Mouse (Mus musculus): Measurements from ENCODE around the gene Shtn1. TPM values are rescaled to one million over a fixed set of nuclear protein-coding genes. Genes with fewer than 3 reads are reported as not detected.
A peak's percentile ranks its signal among the peaks of the same experiment; 100 is the strongest.

Shtn1 gene
- polyA plus RNA-seq, 1 experiment from 2014 or later, result 48.3 TPM

DNA sequence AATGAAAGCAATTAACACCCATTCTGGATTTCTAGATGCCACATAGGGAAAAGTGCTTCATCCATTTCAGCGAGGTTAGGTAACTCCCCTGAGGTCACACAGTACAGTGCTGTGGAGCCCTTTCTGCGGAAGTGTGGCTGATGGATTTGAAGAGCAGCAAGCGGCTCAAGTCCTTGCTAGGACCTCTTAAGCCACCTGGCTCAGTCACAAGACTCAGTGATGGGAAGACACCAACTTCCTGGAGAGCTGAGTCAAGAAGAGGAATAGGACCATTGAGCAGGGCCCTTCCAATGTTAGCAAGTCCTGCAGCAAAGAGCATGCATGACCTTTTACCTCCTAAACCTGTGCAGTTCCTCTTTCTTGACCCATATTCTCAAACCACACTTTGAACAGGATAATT, 1.5 kb downstream of the Shtn1 start:
- Histone ChIP-seq H3K4me2 (ENCODE audit: low read length) (peak overlapping the region; percentile 95), H3K4me1 (ENCODE audit: control insufficient read depth, insufficient read depth, low read length) (peaks cover 18% of the 10 kb centered on the region), H3K4me3 (ENCODE audit: low read depth, low read length) (peak overlapping the region; percentile 73), H3K27me3 (replicated peaks; ENCODE audit: control insufficient read depth, insufficient read depth, low read length) (peaks cover 3% of the 10 kb centered on the region), H3K27ac (ENCODE audit: low read depth, low read length) (no peak overlapping the region), H3K9me3 (replicated peaks; ENCODE audit: control insufficient read depth, low read length) (no peaks in the 10 kb centered on the region), H3K9ac (ENCODE audit: low read length) (peak overlapping the region; percentile 83; the same call in 1 of the 2 replicates), H3K36me3 (ENCODE audit: control insufficient read depth, insufficient read depth, low read length) (no peaks in the 10 kb centered on the region)
- no peak for DNase-seq (ENCODE audit: low spot score)
- 60% methylated on average over 3 of the region's 3 CpGs for WGBS
- ATAC-seq, result no peak

DNA sequence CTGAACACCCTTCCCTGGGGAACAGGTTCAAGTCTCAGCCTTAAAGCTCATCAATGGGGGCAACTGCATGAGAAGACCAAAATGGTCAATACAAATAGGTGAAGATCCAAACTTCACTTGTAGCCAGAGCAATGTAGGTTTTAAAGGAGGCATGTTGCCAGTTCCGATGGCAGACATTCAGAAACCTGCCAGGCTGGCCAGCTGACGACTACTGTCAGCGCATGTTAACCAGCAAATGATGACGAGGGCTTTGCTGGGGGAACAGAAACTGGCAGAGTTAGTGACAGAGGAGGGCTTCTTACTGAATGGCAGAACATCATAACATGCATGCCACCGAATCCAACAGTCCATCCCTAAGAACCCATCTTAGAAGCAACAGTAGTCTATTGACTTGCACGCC, 2.9 kb downstream of the Shtn1 start:
- Histone ChIP-seq H3K4me2 (ENCODE audit: low read length) (peak overlapping the region; percentile 95), H3K9me3 (replicated peaks; ENCODE audit: control insufficient read depth, low read length) (no peaks in the 10 kb centered on the region), H3K36me3 (ENCODE audit: control insufficient read depth, insufficient read depth, low read length) (no peaks in the 10 kb centered on the region), H3K27me3 (replicated peaks; ENCODE audit: control insufficient read depth, insufficient read depth, low read length) (peaks cover 3% of the 10 kb centered on the region), H3K4me3 (ENCODE audit: low read depth, low read length) (peak overlapping the region; percentile 1; the same call in 1 of the 2 replicates), H3K27ac (ENCODE audit: low read depth, low read length) (no peak overlapping the region), H3K9ac (ENCODE audit: low read length) (no peak overlapping the region), H3K4me1 (ENCODE audit: control insufficient read depth, insufficient read depth, low read length) (peaks cover 18% of the 10 kb centered on the region)
- 51% methylated on average over 6 of the region's 6 CpGs for WGBS
- ATAC-seq, result no peak
- peak; percentile 61 for DNase-seq (ENCODE audit: low spot score)

DNA sequence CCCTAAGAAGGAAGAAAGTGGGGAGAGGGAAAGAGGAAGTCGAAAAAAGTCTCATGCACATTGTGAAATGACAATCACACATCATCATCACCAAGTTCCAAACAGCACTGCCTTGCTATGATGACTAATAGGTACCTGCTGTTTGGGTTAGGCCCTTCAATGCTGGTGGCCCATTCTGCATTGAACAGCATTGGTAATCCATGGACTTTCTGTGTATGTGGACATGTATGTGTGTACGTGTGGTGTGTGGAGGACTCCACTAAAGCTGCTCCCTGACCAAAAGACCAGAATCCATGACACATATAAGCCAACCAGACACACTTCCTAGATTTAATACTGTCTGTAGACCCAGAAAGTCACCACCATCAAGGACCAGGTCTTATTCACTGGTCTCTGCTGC, 3.9 kb downstream of the Shtn1 start:
- Histone ChIP-seq H3K4me3 (ENCODE audit: low read depth, low read length) (no peak overlapping the region), H3K9ac (ENCODE audit: low read length) (no peak overlapping the region), H3K4me2 (ENCODE audit: low read length) (no peak overlapping the region), H3K9me3 (replicated peaks; ENCODE audit: control insufficient read depth, low read length) (no peaks in the 10 kb centered on the region), H3K27ac (ENCODE audit: low read depth, low read length) (no peak overlapping the region), H3K27me3 (replicated peaks; ENCODE audit: control insufficient read depth, insufficient read depth, low read length) (peaks cover 3% of the 10 kb centered on the region), H3K4me1 (ENCODE audit: control insufficient read depth, insufficient read depth, low read length) (peaks cover 18% of the 10 kb centered on the region), H3K36me3 (ENCODE audit: control insufficient read depth, insufficient read depth, low read length) (no peaks in the 10 kb centered on the region)
- ATAC-seq, result no peak
- WGBS, result 92% methylated on average over 2 of the region's 2 CpGs
- no peak for DNase-seq (ENCODE audit: low spot score)

DNA sequence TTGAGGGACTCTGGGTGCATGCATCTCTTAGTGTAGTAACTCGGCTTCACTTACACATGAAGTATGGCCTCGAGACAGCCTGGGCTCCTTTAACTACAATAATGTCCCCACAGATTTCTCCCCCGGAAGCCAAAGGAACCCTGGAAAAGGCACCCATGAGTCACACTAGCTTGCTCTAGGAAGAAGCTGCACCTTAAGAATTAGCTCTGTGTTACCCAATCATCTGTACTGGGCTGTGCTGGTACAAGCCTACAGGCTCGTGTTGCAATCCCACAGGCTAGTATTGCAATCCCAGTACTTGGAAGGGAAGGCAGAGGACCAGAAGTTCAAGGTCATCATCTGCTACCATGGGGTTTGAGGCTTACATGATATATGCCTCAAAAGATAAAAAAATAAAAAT, 4.5 kb downstream of the Shtn1 start:
- DNase-seq (ENCODE audit: low spot score) (no peak), ATAC-seq (no peak)
- WGBS, result 86% methylated on average over 4 of the region's 4 CpGs

DNA sequence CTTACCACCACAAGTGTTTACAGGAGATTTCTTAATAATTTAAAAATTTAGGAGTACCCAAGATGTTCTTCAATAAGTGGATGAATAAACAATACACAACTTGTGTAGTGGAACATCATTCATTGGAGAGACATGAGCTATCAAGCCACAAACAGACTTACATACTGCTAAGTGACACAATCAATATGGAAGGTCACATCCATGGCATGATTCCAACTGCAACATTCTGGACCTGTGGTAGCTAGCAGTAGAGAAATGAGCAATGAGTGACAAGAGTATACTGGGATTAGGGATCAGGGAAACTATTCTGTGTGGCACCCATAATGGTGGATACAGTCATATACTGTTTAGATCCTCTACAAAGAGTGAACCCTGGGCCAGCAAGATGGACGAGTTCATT, 8.2 kb downstream of the Shtn1 start:
- H3K27me3 ChIP-seq (replicated peaks; ENCODE audit: control insufficient read depth, insufficient read depth, low read length), result no peaks in the 10 kb centered on the region
- no peak overlapping the region for H3K9ac ChIP-seq (ENCODE audit: low read length)
- no peak overlapping the region for H3K4me3 ChIP-seq (ENCODE audit: low read depth, low read length)
- ATAC-seq (no peak), DNase-seq (ENCODE audit: low spot score) (no peak)
- H3K4me1 ChIP-seq (ENCODE audit: control insufficient read depth, insufficient read depth, low read length), result peaks cover 7% of the 10 kb centered on the region; the same call in 1 of the 2 replicates
- H3K27ac ChIP-seq (ENCODE audit: low read depth, low read length), result no peak overlapping the region
- H3K36me3 ChIP-seq (ENCODE audit: control insufficient read depth, insufficient read depth, low read length), result no peaks in the 10 kb centered on the region
- no peak overlapping the region for H3K4me2 ChIP-seq (ENCODE audit: low read length)
- H3K9me3 ChIP-seq (replicated peaks; ENCODE audit: control insufficient read depth, low read length), result no peaks in the 10 kb centered on the region
- 79% methylated on average over 1 of the region's 1 CpGs for WGBS

More for the DNA sequence above, 4.5 kb downstream of the Shtn1 start:
- H3K27ac ChIP-seq (ENCODE audit: low read depth, low read length), result no peak overlapping the region
- no peak overlapping the region for H3K4me3 ChIP-seq (ENCODE audit: low read depth, low read length)
- H3K27me3 ChIP-seq (replicated peaks; ENCODE audit: control insufficient read depth, insufficient read depth, low read length), result peaks cover 3% of the 10 kb centered on the region; the same call in 1 of the 2 replicates
- H3K9ac ChIP-seq (ENCODE audit: low read length), result no peak overlapping the region
- H3K4me1 ChIP-seq (ENCODE audit: control insufficient read depth, insufficient read depth, low read length), result peaks cover 21% of the 10 kb centered on the region
- H3K4me2 ChIP-seq (ENCODE audit: low read length), result no peak overlapping the region
- H3K9me3 ChIP-seq (replicated peaks; ENCODE audit: control insufficient read depth, low read length), result no peaks in the 10 kb centered on the region
- H3K36me3 ChIP-seq (ENCODE audit: control insufficient read depth, insufficient read depth, low read length), result no peaks in the 10 kb centered on the region

DNA sequence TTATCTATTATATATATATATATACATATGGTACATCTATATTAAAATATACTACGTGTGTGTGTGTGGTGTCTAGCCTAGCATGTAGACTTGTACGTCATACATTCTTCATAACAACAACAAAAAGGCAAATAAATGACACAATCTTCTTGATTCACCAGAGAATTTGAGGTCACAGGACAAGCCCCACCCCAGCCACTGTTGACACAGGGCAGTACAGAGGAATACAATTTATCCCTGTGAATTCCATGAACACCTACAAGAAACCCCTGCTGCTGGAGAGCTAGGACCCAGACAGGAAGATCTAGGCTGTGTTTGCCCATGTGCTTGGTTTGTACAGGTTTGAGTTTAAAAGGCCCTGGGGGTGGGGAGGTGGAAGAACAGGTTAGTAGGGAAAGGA, 9.2 kb downstream of the Shtn1 start:
- no peak overlapping the region for H3K27ac ChIP-seq (ENCODE audit: low read depth, low read length)
- no peak overlapping the region for H3K9ac ChIP-seq (ENCODE audit: low read length)
- no peak overlapping the region for H3K4me2 ChIP-seq (ENCODE audit: low read length)
- DNase-seq (ENCODE audit: low spot score) (no peak), ATAC-seq (no peak)
- peaks cover 3% of the 10 kb centered on the region; the same call in 1 of the 2 replicates for H3K4me1 ChIP-seq (ENCODE audit: control insufficient read depth, insufficient read depth, low read length)
- no peaks in the 10 kb centered on the region for H3K36me3 ChIP-seq (ENCODE audit: control insufficient read depth, insufficient read depth, low read length)
- H3K4me3 ChIP-seq (ENCODE audit: low read depth, low read length), result no peak overlapping the region
- no peaks in the 10 kb centered on the region for H3K9me3 ChIP-seq (replicated peaks; ENCODE audit: control insufficient read depth, low read length)
- 97% methylated on average over 2 of the region's 2 CpGs for WGBS
- no peaks in the 10 kb centered on the region for H3K27me3 ChIP-seq (replicated peaks; ENCODE audit: control insufficient read depth, insufficient read depth, low read length)

DNA sequence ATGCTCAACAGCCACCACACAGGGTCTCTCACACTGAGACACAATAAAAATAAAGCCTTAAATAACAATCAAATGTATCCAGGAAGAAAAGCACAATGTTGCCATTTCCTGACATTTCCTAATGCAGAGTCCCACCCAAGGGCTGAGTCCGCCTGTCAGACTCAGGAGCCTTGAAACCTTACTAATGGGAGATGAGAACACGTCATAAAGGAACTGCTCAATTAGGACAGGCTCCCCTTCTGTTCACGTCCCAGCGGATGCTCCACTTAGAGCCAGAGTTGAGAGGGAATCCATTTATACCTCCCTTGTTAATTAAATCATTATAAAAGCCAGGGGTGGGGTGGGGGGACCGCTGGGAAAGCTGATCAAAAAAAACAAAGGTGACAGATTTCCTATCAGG, 9.8 kb downstream of the Shtn1 start:
- Histone ChIP-seq H3K27me3 (replicated peaks; ENCODE audit: control insufficient read depth, insufficient read depth, low read length) (no peaks in the 10 kb centered on the region), H3K4me3 (ENCODE audit: low read depth, low read length) (no peak overlapping the region), H3K9me3 (replicated peaks; ENCODE audit: control insufficient read depth, low read length) (no peaks in the 10 kb centered on the region), H3K27ac (ENCODE audit: low read depth, low read length) (no peak overlapping the region), H3K4me2 (ENCODE audit: low read length) (no peak overlapping the region), H3K36me3 (ENCODE audit: control insufficient read depth, insufficient read depth, low read length) (no peaks in the 10 kb centered on the region), H3K4me1 (ENCODE audit: control insufficient read depth, insufficient read depth, low read length) (peaks cover 3% of the 10 kb centered on the region; the same call in 1 of the 2 replicates), H3K9ac (ENCODE audit: low read length) (no peak overlapping the region)
- peak; percentile 46 for DNase-seq (ENCODE audit: low spot score)
- WGBS, result 33% methylated on average over 5 of the region's 5 CpGs
- ATAC-seq, result no peak

DNA sequence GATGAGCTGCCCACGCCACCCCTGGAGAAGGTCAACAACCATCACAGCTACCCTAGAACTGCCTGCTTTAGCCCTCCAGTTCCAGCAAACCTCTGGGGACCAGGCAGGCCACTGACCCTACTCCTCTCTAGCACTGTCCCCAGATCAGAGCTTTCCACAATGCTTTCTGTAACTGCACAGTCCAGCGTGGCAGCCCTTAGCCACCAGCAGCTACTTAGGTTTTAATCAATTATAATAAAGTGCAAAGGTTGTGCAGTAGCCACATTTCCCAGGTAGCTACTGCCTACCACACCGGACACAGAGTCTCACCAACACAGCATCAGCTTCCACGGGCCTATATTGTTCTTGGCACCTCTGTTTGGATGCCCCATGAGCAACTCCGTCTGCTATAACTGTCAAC, 11.3 kb downstream of the Shtn1 start:
- H3K4me3 ChIP-seq (ENCODE audit: low read depth, low read length), result no peak overlapping the region
- DNase-seq (ENCODE audit: low spot score) (no peak), ATAC-seq (no peak)
- peaks cover 3% of the 10 kb centered on the region; the same call in 1 of the 2 replicates for H3K4me1 ChIP-seq (ENCODE audit: control insufficient read depth, insufficient read depth, low read length)
- no peak overlapping the region for H3K9ac ChIP-seq (ENCODE audit: low read length)
- no peaks in the 10 kb centered on the region for H3K27me3 ChIP-seq (replicated peaks; ENCODE audit: control insufficient read depth, insufficient read depth, low read length)
- no peak overlapping the region for H3K27ac ChIP-seq (ENCODE audit: low read depth, low read length)
- no peaks in the 10 kb centered on the region for H3K9me3 ChIP-seq (replicated peaks; ENCODE audit: control insufficient read depth, low read length)
- H3K4me2 ChIP-seq (ENCODE audit: low read length), result no peak overlapping the region
- no peaks in the 10 kb centered on the region for H3K36me3 ChIP-seq (ENCODE audit: control insufficient read depth, insufficient read depth, low read length)
- WGBS, result 92% methylated on average over 5 of the region's 5 CpGs

DNA sequence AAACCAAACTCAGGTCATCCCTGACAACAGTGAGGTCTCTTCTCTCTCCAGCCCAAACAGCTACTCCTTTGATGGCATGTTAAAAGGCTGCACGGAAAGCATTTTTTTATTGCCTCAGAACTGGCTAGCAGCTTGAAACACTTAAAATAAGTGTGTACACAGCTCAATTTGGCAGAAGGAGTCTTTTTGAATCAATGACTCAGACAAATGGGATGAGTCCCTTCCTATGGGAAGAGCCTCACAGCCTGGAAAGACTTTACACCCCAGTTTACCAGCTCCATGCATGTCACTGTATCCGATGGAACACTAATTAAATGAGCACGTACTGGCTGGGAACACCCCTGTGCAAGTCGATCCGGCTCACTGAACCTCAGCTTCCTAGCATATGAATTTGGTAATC, 12.3 kb downstream of the Shtn1 start:
- H3K36me3 ChIP-seq (ENCODE audit: control insufficient read depth, insufficient read depth, low read length), result no peaks in the 10 kb centered on the region
- H3K9ac ChIP-seq (ENCODE audit: low read length), result no peak overlapping the region
- 88% methylated on average over 5 of the region's 5 CpGs for WGBS
- H3K27ac ChIP-seq (ENCODE audit: low read depth, low read length), result no peak overlapping the region
- no peaks in the 10 kb centered on the region for H3K27me3 ChIP-seq (replicated peaks; ENCODE audit: control insufficient read depth, insufficient read depth, low read length)
- ATAC-seq (no peak), DNase-seq (ENCODE audit: low spot score) (no peak)
- H3K4me1 ChIP-seq (ENCODE audit: control insufficient read depth, insufficient read depth, low read length), result peaks cover 3% of the 10 kb centered on the region; the same call in 1 of the 2 replicates
- no peak overlapping the region for H3K4me3 ChIP-seq (ENCODE audit: low read depth, low read length)
- no peaks in the 10 kb centered on the region for H3K9me3 ChIP-seq (replicated peaks; ENCODE audit: control insufficient read depth, low read length)
- no peak overlapping the region for H3K4me2 ChIP-seq (ENCODE audit: low read length)

All from forebrain, embryonic 14.5 days (tissue).